Mouse (Mus musculus): ENCODE measurements around the gene Ssh2. TPM values are rescaled to one million over a fixed set of nuclear protein-coding genes. Genes with fewer than 3 reads are reported as not detected.

Gene Ssh2
- polyA plus RNA-seq, 1 experiment = 6.1 TPM

- DNase-seq = peak; percentile 85
- TF ChIP-seq CTCF (conservative IDR thresholded peaks at IDR 0.05; ENCODE audit: insufficient read depth, insufficient read length, low read depth, low read length) (peak; percentile 61), POLR2A (IDR thresholded peaks at IDR 0.05; ENCODE audit: low read depth, low read length) (no peak)
Measured at GRCm38 (mm10) chr11:77467157-77467556, 251.1 kb downstream of the Ssh2 start.

GRCm38 (mm10) chr11:77467784-77468183, 251.7 kb downstream of the Ssh2 start:
- H3K36me3 ChIP-seq (ENCODE audit: control insufficient read depth, insufficient read depth, low read length) = no peaks in the 10 kb centered on the region
- no peak overlapping the region for H3K27ac ChIP-seq (ENCODE audit: insufficient read depth, low read depth, low read length)
- peak; percentile 82 for DNase-seq
- no peaks in the 10 kb centered on the region for H3K27me3 ChIP-seq (replicated peaks; ENCODE audit: control insufficient read depth, insufficient read depth, low read length)
- no peak overlapping the region for H3K4me3 ChIP-seq (ENCODE audit: insufficient read depth, low read depth, low read length)
- no peaks in the 10 kb centered on the region for H3K4me1 ChIP-seq (ENCODE audit: control insufficient read depth, insufficient read depth, low read length)
- 11% methylated on average over 20 of the region's 20 CpGs for WGBS
- TF ChIP-seq CTCF (conservative IDR thresholded peaks at IDR 0.05; ENCODE audit: insufficient read depth, insufficient read length, low read depth, low read length) = peak; percentile 83
- TF ChIP-seq POLR2A (IDR thresholded peaks at IDR 0.05; ENCODE audit: low read depth, low read length) = no peak

More at GRCm38 (mm10) chr11:77467157-77467556, 251.1 kb downstream of the Ssh2 start:
- Histone ChIP-seq H3K4me3 (ENCODE audit: insufficient read depth, low read depth, low read length) (no peak overlapping the region), H3K27me3 (replicated peaks; ENCODE audit: control insufficient read depth, insufficient read depth, low read length) (no peaks in the 10 kb centered on the region), H3K4me1 (ENCODE audit: control insufficient read depth, insufficient read depth, low read length) (peaks cover under 1% of the 10 kb centered on the region; the same call in 1 of the 2 replicates), H3K36me3 (ENCODE audit: control insufficient read depth, insufficient read depth, low read length) (no peaks in the 10 kb centered on the region), H3K27ac (ENCODE audit: insufficient read depth, low read depth, low read length) (no peak overlapping the region)
- 5% methylated on average over 25 of the region's 25 CpGs for WGBS

- 90% methylated on average over 9 of the region's 9 CpGs for WGBS
- no peak for TF ChIP-seq POLR2A (IDR thresholded peaks at IDR 0.05; ENCODE audit: low read depth, low read length)
- Histone ChIP-seq H3K36me3 (ENCODE audit: control insufficient read depth, insufficient read depth, low read length) (no peaks in the 10 kb centered on the region), H3K27ac (ENCODE audit: insufficient read depth, low read depth, low read length) (no peak overlapping the region), H3K4me1 (ENCODE audit: control insufficient read depth, insufficient read depth, low read length) (no peaks in the 10 kb centered on the region), H3K4me3 (ENCODE audit: insufficient read depth, low read depth, low read length) (no peak overlapping the region), H3K27me3 (replicated peaks; ENCODE audit: control insufficient read depth, insufficient read depth, low read length) (no peaks in the 10 kb centered on the region)
- no peak for DNase-seq
Measured at GRCm38 (mm10) chr11:77468397-77468796, 252.3 kb downstream of the Ssh2 start.

DNA sequence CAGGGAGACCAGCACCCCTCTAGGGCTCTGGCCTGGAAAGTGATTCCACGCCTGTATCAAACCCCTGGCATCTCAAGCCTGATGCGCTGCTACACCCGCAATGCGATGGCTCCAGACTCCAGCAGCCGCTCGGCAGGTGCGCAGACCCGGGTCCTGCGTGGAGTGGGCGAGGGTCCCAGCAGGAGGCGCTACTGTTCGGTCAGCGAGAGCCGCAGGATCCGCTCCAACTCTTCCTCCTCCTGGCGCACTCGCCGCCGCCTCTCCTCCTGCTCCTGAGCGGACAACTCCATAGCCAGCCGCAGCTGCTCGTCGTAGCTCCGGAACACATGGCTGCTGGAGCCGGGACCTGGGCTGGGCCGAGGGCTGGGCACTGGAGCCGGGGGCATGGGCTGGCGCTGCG, 255.3 kb downstream of the Ssh2 start:
- DNase-seq = no peak
- TF ChIP-seq CTCF (conservative IDR thresholded peaks at IDR 0.05; ENCODE audit: insufficient read depth, insufficient read length, low read depth, low read length) = no peak
- no peak for TF ChIP-seq POLR2A (IDR thresholded peaks at IDR 0.05; ENCODE audit: low read depth, low read length)
- Histone ChIP-seq H3K4me3 (ENCODE audit: insufficient read depth, low read depth, low read length) (no peak overlapping the region), H3K36me3 (ENCODE audit: control insufficient read depth, insufficient read depth, low read length) (no peaks in the 10 kb centered on the region), H3K4me1 (ENCODE audit: control insufficient read depth, insufficient read depth, low read length) (no peaks in the 10 kb centered on the region), H3K27ac (ENCODE audit: insufficient read depth, low read depth, low read length) (no peak overlapping the region), H3K27me3 (replicated peaks; ENCODE audit: control insufficient read depth, insufficient read depth, low read length) (no peaks in the 10 kb centered on the region)
- WGBS = 85% methylated on average over 29 of the region's 29 CpGs

DNA sequence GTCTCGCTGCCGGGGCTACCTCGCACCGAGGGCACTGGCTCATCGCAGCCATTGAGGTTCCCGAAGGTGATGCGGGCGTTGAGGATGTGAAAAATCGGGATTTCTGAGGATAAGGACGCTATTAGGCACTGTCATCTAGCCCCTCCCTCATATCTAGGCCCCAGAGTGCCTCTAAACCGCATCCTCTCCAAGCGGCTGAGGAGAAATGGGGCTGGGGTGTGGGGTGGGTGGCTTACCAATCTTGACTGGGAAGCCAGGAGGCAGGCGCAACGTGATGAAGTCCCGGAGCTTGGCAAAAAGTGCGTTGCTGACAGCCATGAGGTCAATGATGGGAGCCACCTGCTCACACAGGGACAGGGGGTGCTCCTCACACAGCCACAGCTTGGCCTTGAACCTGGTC, 256.7 kb downstream of the Ssh2 start:
- TF ChIP-seq POLR2A (IDR thresholded peaks at IDR 0.05; ENCODE audit: low read depth, low read length) (no peak), CTCF (conservative IDR thresholded peaks at IDR 0.05; ENCODE audit: insufficient read depth, insufficient read length, low read depth, low read length) (no peak)
- 94% methylated on average over 16 of the region's 16 CpGs for WGBS
- Histone ChIP-seq H3K36me3 (ENCODE audit: control insufficient read depth, insufficient read depth, low read length) (no peaks in the 10 kb centered on the region), H3K27me3 (replicated peaks; ENCODE audit: control insufficient read depth, insufficient read depth, low read length) (no peaks in the 10 kb centered on the region), H3K4me1 (ENCODE audit: control insufficient read depth, insufficient read depth, low read length) (no peaks in the 10 kb centered on the region), H3K4me3 (ENCODE audit: insufficient read depth, low read depth, low read length) (no peak overlapping the region), H3K27ac (ENCODE audit: insufficient read depth, low read depth, low read length) (no peak overlapping the region)
- no peak for DNase-seq

DNA sequence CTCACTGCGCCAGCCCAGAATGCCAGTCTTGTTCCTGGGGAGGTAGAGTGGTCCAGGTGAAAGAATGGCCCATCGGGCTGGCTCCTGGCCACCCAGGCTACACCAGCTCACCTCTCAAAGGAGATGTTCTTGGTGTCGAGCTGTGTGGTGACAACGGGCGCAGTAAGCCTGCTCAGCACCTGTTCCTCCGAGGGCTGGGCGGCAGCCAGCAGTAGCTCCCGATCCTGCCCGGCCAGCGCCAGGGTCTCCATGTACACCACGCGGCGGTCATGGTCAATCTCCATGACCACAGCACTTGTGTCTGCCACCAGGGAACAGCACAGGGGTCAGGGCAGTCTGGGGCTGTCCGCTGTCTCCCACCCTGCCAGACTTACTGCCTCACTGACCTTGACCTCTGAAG, 260.1 kb downstream of the Ssh2 start:
- 60% methylated on average over 14 of the region's 14 CpGs for WGBS

GRCm38 (mm10) chr11:77476895-77477294, 260.8 kb downstream of the Ssh2 start:
- H3K27me3 ChIP-seq (replicated peaks; ENCODE audit: control insufficient read depth, insufficient read depth, low read length) = no peaks in the 10 kb centered on the region
- no peaks in the 10 kb centered on the region for H3K36me3 ChIP-seq (ENCODE audit: control insufficient read depth, insufficient read depth, low read length)
- TF ChIP-seq POLR2A (IDR thresholded peaks at IDR 0.05; ENCODE audit: low read depth, low read length) (no peak), CTCF (conservative IDR thresholded peaks at IDR 0.05; ENCODE audit: insufficient read depth, insufficient read length, low read depth, low read length) (no peak)
- peak overlapping the region; percentile 14; the same call in 1 of the 2 replicates for H3K4me3 ChIP-seq (ENCODE audit: insufficient read depth, low read depth, low read length)
- peak overlapping the region; percentile 87 for H3K27ac ChIP-seq (ENCODE audit: insufficient read depth, low read depth, low read length)
- WGBS = 57% methylated on average over 6 of the region's 6 CpGs
- DNase-seq = peak; percentile 63
- no peaks in the 10 kb centered on the region for H3K4me1 ChIP-seq (ENCODE audit: control insufficient read depth, insufficient read depth, low read length)

More for the DNA sequence above, 260.1 kb downstream of the Ssh2 start:
- Histone ChIP-seq H3K4me3 (ENCODE audit: insufficient read depth, low read depth, low read length) (no peak overlapping the region), H3K4me1 (ENCODE audit: control insufficient read depth, insufficient read depth, low read length) (no peaks in the 10 kb centered on the region), H3K27ac (ENCODE audit: insufficient read depth, low read depth, low read length) (peak overlapping the region; percentile 87; the same call in 1 of the 2 replicates), H3K27me3 (replicated peaks; ENCODE audit: control insufficient read depth, insufficient read depth, low read length) (no peaks in the 10 kb centered on the region), H3K36me3 (ENCODE audit: control insufficient read depth, insufficient read depth, low read length) (no peaks in the 10 kb centered on the region)
- DNase-seq = no peak
- no peak for TF ChIP-seq CTCF (conservative IDR thresholded peaks at IDR 0.05; ENCODE audit: insufficient read depth, insufficient read length, low read depth, low read length)
- TF ChIP-seq POLR2A (IDR thresholded peaks at IDR 0.05; ENCODE audit: low read depth, low read length) = no peak

All from kidney, adult 2 months (tissue).